Mouse (Mus musculus) testis, postnatal 14 days (tissue): ENCODE measurements around the gene Ptpn23.
"Not testable (repeated sequence)": the region's sequence is repeated elsewhere in the genome, so short reads cannot be mapped to it uniquely, and the experiment has no call there.

Experiments
- DNase-seq: peaks from one replicate; pipeline ENCODE4 v3.0.0; 2021; ENCODE audit warnings: low spot score

Gene Ptpn23

DNA sequence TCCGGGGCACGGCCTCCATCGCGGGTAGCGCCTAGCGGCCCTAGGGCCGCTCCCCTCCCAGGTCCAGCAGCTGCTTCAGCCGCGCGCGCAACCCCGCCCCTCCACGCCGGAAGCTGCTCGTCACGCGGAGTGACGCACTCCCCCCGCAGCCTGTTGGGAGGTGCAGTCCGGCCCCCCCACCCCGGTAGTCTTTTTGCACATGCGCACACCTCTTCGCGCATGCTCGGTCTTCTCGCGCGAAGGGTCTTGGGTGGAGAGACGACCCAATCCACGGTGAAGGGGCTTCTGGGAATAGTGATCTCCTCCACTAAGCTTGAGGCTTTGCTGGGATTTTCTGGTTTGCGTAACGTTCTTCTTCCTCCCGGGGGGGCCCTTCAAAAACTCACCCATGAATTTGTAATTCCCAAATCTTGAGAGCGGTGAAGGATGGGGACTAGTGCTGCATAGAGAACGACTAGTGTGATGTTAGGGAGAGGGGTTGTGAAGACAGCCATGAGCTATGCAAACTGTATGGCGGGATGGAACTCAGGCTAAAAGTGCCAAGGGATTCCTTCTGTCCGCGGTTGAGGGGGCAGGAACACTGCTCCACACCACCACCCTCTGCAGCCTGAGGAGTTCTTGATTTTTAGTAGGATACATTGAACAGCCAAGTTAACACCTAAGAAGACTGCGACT is at the start of gene Ptpn23:
Gene Ptpn23, minus strand, starts transcription at position 115 of the 675 bp plus-strand sequence.
- DNase-seq, result peak; percentile 96

DNA sequence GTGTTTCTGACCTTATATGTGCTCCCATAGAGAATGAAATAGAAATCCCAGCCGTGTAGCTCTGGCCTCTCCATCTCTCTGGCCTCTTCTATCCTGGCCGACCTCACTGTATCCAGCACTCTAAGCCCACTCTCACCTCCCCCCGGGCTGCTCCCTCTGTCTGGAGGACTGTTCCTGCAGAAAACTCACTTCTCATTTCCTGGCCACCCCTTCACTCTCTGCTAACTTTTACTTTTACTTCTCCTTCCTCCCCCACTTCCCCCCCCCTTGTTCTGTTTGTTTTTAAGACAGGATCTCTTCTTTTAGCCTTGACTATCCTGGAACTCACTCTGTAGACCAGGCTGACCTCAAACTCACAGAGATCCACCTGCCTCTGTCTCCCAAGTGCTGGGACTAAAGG is 44.5 kb upstream of the Ptpn23 start:
- DNase-seq, result no peak

DNA sequence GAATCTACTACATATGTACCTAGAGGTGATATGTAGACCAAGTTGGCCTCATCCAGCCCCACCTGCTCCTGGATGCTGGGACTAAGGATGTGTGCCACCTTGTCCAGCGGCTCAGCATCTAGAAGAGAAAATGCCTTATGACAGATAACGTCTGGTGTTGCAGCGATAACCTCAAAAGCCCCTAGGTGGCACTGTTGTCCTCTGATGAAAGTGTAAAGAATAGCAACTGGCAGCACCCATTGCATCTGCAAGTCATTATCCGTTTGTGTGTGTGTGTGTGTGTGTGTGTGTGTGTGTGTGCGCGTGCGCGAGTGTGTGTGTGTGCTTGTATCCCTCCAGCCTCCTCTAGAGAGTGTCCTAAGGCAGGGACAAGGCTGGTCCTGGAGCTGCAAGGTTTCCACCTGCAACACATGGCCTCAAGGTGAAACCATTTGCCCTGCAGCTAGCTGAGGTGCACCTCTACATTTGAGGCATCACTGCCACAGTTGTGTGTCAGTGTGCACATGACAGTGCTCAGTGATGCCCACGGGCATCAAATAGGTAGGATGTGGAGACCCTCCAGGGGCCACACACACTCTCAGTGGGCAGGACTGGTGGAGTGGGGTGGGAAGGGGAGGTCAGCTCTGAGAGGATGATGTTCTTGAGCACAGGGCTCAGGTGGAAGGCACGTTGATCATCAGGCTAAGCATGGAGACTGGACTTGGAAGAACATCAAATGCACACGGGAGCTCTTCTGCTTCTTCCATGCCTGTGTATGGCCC is 41.0 kb upstream of the Ptpn23 start:
- peak; percentile 39 for DNase-seq

DNA sequence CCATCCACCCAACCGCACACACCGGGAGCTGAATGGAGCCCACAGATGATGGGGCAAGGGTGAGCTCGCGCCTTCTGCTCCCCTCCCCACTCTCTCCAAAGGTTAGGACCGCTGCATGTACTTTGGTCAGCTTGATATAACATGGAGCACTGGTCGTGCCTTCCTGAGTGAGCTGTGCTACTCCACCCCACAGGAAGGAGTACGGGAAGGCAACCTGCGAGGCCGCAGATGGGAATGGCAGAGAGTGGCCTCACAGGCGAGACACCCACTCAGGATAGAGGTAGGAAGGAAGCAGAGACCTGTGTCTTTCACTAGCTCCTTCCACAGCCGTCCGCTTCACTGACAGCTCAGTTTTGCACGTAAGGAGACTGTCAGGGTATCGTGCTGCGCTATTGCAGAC is 40.3 kb upstream of the Ptpn23 start:
- no peak for DNase-seq

DNA sequence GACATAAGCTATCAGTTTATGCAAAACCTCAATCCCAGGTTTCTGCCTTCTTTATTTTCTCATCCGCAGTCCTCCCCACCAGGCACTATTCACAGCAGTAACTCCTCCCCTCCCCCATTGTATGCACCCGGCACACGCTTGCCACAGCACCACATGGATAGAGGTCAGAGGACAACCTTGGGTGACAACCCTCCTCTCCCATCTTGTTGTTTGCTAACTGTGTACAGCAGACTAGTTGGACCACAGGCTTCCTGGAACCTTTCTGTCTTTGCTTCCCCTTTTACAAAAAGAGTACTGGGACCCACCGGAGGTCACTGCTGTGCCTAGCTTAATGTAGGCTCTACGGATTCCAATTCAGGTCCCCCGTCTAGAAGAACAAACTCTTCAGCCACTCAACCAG is 32.5 kb upstream of the Ptpn23 start:
- no peak for DNase-seq

- no peak for DNase-seq
Measured at GRCm38 (mm10) chr9:110440049-110440448, 32.0 kb upstream of the Ptpn23 start.

- no peak for DNase-seq
Measured at GRCm38 (mm10) chr9:110436041-110436440, 28.0 kb upstream of the Ptpn23 start.

DNA sequence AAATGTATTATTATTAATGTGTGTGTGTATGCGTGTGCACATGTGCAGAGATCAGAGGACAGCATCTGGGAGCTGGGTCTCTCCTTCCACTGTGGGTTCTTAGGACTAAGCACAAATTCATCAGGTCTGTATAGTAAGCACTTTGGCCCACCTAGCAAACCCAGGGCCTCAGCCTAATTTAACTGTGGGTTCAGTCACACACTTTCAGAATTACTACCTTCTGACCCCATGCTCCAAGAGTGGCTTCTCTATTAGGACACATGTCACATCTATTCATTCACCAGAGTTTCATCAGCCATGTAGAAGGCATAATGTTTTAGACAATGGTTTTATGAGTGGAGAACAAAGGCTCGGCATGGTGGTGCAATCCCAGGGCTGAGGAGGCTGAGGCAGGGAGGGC is 25.0 kb upstream of the Ptpn23 start:
- DNase-seq, result no peak

DNA sequence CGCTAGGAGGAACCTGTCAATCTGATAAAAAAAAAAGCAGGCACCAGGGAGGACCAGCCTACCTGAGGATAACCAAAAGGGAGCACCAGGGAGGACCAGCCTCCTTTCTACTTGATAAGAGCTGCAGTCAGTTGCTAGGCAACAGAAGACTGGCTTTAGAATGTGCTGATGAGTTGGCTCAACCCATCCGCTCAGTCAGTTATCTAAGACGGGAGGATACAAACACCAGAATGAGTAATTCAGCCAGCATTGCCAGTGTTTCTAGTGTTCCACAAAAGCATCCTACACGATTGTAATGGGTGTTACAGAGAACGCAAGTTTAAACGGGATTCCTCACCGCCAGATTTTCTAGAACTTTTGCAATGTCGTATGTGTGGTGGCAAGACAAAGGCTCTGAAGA is 23.2 kb upstream of the Ptpn23 start:
- DNase-seq, result no peak

DNA sequence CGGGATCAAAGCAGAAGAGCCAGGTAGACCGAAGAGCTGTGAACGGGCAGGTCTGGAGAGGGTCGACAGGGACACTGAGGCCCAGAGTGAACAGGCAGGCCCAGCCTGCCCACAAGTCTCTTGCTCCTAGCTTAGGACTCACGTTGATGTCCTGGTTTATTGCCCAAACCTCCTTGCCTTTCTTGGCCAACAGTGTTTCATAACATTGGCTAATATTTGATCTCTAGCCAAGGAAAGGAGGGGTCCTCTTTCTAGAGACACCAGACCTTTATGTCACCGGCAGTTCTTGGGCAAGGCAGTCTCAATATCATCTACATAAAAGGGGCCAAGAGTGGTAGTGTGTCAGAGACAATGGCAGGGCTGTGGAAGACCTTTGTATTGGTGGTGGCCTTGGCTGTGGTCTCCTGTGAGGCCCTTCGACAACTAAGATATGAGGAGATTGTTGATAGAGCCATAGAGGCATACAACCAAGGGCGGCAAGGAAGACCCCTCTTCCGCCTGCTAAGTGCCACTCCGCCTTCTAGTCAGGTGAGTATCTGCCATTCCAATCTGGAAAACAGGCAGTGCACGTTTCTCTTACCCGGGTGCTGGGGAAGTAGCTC is 11.6 kb upstream of the Ptpn23 start, which contains the start of gene Ngp:
Gene Ngp, plus strand, starts transcription at position 237 of the 602 bp plus-strand sequence.
- DNase-seq, result no peak

- DNase-seq, result no peak
Measured at GRCm38 (mm10) chr9:110413785-110414184, 5.8 kb upstream of the Ptpn23 start.

DNA sequence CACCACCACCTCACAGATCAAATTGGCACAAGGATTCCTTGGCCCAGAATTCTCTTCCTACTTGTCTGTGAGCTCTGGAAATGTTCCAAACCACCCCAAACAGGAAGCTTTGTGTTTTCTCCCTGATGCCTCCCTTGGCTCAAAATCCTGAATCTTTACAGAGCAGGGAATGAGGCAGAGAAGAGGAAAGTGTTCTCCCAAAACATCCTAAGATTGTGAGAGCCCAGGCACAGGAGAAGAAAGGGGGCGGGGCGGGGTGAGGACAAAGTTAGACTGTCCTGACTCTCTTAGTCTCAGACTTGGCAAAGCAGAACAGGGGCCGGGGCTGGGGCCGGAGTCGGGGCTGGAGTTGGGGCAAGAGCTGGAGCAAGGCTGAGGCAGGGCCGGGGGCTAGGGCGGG is 4.9 kb upstream of the Ptpn23 start:
- DNase-seq, result no peak

DNA sequence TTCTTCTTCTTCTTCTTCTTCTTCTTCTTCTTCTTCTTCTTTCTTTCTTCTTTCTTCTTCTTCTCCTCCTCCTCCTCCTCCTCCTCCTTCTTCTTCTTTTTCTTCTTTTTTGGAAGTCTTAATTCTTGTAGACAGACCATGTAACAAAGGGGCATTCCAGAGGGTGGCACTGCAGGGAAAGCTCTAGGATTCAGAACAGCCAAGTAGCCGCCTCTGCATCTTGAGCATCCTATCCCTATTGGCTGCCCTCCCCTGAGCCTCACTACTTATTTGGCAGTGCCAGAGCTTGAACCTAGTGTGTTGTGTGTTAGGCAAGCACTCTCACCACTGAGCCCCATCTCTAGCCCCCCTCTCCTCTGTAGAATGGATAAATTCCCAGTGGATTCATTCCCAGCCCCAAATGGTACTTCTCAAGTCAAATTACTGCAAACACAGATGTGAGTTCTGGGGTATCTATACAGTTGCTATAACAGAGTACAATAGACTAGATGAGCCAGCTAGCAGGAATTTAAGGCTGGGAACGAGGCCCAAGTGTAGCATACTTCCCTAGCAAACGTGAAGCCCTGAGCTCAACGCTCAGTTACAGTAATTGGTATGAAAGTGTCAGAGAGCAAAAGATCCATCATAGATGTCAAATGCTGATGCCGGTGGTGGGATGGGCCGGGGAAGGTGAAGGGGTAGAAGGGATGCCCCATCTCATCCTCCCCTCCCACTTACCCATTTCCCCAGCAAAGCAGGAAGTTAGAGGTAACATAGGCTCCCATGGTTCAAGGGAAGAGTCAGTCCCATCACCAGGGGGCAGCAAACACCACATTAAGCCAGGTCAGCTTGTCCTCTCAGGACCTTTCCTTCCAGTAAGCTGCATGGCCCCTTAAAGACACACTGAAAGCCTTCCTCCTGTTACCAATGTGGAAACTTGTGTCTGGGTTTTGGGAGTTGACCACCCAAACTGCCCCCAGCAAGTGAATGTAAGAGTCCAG is 3.2 kb upstream of the Ptpn23 start:
- peak; percentile 48 for DNase-seq

- peak; percentile 64 for DNase-seq
Measured at GRCm38 (mm10) chr9:110407311-110408098, 508 bp downstream of the Ptpn23 start.

GRCm38 (mm10) chr9:110403240-110403639 is 4.8 kb downstream of the Ptpn23 start:
- DNase-seq, result not testable (repeated sequence)

- no peak for DNase-seq
Measured at GRCm38 (mm10) chr9:110402731-110403130, 5.3 kb downstream of the Ptpn23 start.

GRCm38 (mm10) chr9:110400650-110401049 is 7.4 kb downstream of the Ptpn23 start:
- peak; percentile 68 for DNase-seq

- DNase-seq, result no peak
Measured at GRCm38 (mm10) chr9:110393295-110393694, 14.7 kb downstream of the Ptpn23 start.

DNA sequence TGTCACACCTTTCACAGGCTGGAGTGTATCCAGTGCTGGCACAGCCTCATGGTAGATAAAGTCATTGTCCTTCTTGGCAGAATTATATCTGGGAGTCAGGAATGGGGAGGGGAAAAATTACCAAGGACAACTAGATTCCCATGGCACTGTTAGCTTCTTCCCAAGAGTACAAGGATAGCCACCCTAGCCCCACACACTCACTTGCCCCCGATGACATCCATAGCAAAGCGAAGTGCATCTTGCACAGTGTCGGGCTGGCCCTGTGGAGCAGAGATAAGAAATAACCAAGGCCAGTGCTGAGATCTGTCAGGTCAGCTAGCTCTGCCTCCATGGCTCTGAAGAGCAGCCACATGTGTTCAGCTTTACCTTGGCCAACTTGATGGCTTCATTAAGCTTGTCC is 17.2 kb downstream of the Ptpn23 start:
- peak; percentile 45 for DNase-seq

DNA sequence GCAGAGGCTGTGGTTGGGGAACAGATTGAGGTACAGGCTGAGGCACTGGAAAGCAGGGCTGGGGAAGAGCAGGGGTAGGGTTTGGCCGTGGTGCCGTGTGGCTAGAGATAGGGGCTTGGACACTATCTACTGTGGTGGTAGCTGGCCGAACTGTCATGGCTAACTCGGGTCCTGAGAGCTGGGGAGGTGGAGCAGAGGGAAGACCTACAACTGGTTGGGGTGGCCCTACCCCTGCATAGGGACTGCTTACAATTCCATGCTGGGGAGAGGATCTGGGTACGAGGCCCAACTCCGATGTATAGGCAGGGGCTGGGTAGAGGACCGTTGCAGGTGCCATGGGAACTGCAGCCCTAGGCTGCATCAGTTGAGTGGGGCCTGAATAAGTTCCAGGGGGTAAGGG is 20.0 kb downstream of the Ptpn23 start:
- DNase-seq, result no peak

DNA sequence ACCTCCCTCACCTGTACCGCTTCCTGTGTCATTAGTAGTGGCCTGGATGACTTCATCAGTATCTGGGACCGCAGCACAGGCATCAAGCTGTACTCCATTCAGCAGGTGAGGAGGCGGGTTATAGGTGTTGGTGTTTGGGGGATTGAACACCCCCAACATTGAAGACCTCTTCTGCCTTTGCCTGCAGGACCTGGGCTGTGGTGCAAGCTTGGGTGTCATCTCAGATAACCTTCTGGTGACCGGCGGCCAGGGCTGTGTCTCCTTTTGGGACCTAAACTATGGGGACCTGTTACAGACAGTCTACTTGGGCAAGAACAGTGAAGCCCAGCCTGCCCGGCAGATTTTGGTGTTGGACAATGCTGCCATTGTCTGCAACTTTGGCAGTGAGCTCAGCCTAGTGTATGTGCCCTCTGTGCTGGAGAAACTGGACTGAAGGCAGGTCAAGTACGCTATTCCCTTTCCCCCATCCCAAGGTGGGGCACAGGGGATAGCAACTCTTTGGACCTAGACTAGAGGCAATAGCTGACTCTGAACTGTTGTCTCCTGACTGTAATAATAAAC is 23.6 kb downstream of the Ptpn23 start:
- no peak for DNase-seq
